Mouse (Mus musculus) ovary, postnatal 36 days (tissue): Measurements from ENCODE around the gene Msi2.

Source experiments
- DNase-seq: peaks from one replicate; pipeline ENCODE4 v3.0.0; 2022; ENCODE audit warnings: low spot score, mixed read lengths

Gene Msi2

DNA sequence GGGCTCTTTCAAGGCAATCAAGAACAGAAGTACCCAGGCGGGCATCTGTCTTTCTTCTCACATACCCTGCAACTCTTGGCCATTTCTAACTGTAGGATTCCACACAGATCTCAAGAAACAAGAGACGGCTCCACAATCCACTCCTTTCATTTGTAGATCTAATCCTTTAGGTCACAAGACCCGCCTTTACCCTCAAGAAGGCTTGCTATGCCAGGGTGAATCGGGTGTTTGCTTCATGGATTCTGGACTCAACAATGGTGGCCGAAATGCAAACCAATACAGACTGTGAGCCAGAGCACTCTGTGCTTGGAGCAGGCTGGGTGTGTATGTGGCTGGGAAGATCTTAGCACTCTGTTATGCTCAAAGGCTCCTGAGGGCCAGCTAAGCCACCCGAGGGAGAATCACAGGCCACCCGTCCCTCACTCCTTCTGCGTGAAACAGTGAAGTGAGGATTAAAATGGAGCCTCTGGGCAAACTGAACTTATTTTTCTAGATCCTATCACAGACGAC, 237.2 kb downstream of the Msi2 start:
- DNase-seq: no peak

- no peak for DNase-seq
Observed at GRCm38 (mm10) chr11:88479498-88479897, 238.8 kb downstream of the Msi2 start.

DNA sequence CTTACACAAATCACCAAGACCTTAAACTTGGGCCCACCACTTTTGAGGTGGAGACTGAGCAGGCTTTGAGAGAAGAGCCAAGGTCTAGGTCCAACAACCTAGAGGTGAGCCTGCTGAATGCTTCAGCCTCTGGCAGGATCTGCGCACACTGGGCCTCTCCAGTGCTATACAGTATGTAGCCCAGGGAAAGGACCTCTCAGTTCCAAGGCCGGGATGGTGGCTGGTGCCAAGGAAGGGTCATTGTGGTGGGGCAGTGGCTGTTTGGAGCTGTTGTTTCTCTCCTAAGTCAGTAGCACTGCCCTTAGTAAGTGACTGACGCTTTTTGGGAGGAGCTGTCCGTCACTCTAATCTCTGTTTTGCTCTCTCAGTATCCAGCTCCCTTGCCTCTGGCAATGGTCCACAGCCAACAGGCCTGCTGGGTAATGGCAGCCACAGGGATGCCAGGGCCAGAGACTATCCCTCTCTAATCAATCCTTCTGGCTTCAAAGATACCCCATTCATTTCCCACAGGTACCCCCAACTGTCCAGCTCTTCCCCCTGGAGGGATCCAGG, 243.3 kb downstream of the Msi2 start:
- DNase-seq: no peak

DNA sequence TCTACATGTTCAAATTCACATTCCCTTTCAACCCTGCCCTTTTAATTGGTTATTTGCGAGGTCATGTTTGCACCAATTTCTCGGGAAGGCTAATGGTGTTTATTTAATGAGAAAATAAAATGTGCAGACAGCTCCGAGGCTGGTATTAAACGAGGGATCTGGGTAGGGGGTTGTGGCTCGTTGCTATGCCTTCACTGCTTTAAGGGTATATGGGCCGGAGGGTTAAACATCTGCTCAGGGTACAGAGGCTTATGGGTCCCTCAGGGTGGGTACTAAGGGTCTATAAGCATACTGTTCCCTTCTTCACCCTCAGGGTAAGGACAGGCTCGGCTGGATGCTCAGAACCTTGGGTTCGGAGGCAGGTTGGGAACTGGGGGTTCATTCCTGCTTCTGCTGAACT, 245.6 kb downstream of the Msi2 start:
- no peak for DNase-seq

DNA sequence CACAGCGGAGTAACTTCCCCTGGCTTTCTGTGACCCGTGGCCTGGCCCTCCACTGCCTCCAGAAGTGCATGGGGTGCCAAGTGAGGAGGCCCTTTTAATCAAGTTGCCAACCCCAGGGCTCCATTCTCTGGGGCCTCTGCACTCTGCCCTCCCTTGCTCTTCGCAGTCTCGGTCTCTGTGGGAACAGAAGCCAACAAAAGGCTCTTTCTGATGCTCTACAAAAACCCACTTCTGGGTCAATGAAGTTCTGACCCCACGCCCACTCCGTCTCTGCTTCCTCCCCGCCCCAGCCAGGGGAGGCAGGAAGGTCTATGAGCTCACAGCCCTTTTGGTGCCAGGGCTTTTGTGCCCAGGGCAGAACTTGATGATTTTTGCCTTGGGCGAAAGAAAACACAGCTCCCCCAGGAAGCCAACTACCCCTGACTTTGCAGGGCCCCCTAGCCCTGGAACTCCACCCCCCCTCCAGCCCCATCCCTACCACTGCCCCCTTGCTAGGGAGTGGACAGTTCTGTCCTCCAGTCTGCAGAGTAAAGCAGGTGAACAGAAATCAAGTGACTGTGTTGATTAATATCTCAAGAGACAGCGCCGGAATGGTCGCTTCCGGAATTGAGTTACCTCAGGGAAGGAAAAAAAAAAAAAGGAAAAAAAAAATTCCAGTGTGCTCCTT, 246.2 kb downstream of the Msi2 start:
- no peak for DNase-seq

- no peak for DNase-seq
Observed at GRCm38 (mm10) chr11:88470599-88470998, 247.7 kb downstream of the Msi2 start.

GRCm38 (mm10) chr11:88468996-88469395, 249.3 kb downstream of the Msi2 start:
- no peak for DNase-seq

DNA sequence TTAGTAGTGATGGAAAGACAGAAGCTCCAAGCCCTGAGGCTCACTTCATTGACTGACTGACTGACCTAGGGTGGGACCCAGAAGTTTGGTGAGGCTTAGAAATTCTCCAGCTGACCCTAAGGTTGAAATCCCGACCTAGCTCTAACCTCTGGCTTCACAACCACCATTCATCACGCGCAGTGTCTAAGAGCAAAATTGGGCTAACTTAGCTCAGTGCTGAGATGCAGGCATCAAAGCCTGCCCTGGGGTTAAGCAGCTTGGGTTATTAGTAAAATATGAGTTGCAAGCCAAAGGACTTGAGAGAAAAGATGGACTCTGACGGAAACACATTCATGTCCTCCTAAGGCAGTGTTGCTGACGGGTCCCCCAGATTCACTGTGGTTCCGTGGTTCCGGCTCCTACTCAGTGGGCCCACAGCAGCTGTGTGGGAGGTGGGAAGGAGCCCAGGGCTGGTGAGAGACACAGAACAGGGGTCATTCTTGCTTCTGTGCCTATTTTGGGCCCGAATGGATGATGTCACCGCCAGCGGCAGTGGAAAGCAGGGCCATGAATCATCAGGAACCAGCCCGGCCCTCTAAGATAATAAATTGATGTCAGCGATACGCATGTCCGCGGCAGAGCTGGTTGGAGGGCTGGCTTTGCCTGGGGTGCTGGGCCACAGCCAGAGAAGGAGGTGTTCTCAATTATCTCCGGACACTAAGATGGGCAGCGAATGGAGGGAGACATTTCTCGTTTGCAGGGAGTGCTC, 250.6 kb downstream of the Msi2 start:
- peak; percentile 50 for DNase-seq

GRCm38 (mm10) chr11:88463951-88464350, 254.4 kb downstream of the Msi2 start:
- no peak for DNase-seq

DNA sequence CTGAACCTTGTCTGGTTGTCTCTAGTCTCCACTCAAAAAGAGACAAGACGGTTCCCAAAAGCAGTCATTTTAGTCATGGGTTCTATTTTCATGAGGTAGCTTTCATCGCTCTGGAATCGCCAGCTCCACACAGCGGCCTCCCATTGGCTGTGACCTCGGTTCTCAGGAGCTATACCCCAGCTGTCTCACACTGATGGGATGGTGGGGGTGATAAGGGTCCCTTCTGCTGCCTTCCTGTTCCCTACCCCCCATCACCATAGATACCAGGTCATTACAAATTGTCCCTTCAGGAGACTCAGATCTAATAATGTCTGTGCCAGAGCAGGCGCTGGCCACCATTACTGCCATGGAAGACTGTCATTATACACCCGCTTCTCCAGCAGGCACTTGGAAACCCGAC, 255.5 kb downstream of the Msi2 start:
- DNase-seq: no peak

DNA sequence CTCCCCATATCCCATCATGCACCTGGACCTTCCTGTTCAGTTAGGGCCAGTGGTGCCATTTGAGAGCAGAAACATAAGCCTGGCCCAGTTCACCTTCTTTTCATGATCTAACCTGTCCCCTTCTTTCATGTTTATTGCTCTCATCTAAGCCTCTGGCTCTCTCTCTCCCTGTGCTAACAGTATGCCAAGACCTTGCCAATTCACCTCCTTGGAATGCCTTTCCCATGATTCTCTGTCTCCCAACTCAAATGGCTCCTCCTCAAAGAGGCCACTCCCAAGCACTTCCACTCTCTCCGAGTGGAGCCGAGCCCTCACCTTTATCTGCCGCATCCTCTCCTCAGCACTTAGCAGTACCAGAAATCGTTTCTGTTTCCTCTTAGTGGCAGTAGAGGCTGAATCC, 256.7 kb downstream of the Msi2 start:
- no peak for DNase-seq

DNA sequence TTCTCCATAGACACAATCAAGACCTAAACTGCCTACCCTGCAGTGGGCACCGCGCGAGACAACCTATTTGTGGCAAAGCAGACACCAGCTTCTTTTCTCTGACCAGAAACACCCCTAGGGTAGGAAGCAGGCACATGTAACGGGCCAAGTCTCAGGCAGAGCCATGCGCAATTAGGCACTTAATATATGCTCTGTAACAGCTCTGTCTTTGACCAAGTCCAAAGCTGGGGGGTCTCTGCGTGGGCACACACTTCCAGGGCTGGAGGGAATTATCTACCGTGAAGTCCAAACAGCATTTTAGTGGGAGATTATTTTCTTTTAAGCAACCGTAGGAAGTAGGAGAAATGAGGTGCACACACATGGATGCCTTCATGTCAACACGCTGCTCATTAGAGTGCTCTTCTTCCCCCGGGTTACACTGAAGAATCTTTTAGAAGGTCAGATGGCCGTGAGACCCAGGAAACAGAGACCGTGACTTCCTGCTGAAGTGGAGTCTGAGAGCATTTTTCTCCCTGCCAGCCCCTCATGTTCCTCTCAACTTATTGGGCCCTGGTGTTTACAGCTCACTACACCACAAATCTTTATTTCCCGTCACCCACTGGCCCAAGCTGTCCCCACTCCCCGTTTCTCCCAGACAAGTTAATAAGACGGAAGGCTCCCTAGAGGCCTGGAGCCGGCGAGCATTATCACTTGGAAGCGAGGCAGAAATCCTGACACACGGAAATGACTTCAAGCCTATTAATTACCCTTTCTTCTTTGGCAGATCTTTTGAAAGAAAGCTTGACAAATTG, 258.2 kb downstream of the Msi2 start:
- no peak for DNase-seq

DNA sequence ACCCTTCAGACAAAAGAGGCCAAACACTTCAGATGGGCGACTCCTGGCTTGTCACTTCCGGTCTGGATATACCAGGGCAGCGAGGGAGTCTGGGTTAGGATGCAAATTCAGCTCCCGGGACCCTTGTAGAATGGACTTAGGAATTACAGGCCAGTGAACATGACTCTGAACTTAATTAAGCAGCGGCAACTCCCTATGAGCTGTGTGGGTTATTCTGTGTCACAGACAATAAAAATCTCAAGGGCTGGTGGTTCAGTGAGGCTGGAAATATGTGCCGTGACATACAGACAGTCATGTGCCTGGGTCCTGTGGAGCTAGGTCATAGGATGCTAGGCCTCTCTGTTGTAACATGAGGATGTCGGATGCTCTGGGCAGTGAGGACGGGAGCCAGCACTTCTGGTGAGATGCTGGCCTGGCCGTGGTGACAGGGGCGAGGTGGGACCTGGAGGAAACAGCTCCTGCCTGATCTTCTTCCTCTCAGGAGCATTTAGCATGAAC, 261.0 kb downstream of the Msi2 start:
- DNase-seq: no peak

- DNase-seq: no peak
Observed at GRCm38 (mm10) chr11:88454867-88455806, 263.2 kb downstream of the Msi2 start.

- DNase-seq: no peak
Observed at GRCm38 (mm10) chr11:88449180-88449579, 269.1 kb downstream of the Msi2 start.

- no peak for DNase-seq
Observed at GRCm38 (mm10) chr11:88448571-88448970, 269.7 kb downstream of the Msi2 start.

DNA sequence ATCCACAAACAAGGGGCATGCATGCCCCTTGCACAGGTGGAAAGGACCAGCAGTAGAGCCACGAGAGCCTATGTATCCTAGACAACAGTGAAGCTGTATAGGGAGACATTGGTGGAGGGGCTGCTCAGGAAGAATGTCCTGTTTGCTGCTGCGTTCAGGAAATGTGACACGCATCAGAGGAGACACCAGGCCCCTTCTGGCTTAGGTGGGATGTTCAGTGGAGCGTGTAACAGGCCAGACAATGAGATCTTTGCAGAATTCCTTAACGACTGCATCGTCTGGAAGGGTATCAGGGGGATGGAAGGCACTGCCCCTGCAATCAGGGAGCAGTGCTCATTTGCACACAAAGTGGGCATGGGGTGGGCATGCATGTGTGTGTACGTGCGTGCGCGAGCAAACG, 271.0 kb downstream of the Msi2 start:
- DNase-seq: no peak

DNA sequence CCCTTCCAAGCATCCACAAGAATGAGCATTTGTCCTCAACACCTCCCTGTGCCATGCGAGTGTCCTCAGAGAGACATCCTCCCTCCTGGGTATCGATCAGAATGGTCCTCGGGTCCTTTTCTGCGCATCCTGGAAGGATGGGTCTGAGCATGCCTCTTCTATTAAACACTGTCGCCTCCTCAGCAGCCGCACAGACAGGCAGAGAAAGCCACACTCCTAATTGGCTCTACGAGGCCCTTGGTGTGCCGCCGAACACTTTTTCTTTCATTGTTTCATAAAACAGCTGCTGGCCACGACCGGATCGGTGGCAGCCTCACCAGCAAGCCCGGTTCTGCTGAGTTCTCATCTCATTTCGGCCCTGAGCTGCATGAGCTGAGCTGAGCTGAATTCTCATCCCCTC, 274.4 kb downstream of the Msi2 start:
- DNase-seq: no peak

- no peak for DNase-seq
Observed at GRCm38 (mm10) chr11:88443291-88443690, 275.0 kb downstream of the Msi2 start.

DNA sequence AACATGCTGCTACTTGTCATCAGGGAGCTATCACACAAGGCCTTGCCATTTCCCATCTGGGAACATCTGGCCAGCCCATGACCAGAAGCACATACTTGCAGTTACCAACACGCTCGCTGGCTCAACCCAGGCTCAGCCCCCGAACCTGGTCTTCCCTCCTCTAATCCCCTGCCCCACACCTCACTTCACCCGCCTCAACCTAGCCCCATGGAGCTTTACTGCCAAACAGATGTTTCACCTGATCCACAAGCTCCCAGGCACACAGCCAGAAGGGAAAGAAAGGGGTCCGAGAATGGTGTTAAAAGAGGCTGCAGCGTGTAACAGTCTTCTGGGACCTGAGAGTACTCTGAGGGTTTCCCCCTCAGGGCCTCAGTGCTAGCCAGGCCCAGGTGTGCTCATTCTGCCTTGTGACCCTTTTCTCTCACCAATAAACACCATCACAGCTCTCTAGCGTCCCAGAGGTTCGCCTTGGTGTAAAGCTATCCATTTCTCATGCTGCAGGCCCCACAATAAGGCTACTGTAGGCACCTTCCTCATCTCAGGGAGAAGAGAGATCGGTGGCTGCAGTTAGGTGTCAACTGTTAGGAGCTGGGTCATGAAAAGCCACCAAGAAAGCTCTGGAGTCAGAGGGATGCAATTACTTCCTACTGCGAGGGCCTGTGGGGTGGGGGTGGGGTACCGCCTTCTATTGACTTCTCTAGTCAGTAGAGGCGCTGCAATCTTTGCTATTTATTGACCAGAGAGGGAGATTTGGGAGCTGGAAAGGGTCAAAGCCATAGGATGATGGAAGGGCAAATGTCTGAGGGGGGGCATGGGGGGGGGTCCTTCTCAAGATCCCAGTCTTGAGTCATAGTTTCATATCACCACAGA, 276.2 kb downstream of the Msi2 start:
- no peak for DNase-seq
